Mouse (Mus musculus) mammary gland, adult 2 months (tissue): ENCODE measurements around the gene Bcs1l. TPM values are rescaled to one million over a fixed set of nuclear protein-coding genes. Genes with fewer than 3 reads are reported as not detected.

Experiments
- polyA plus RNA-seq: library from polyadenylated mRNA; depleted of rRNA; stranded (reverse); fragments of >200 nt; gene quantifications from 2 replicates; pipeline ENCODE4 v1.2.3, GENCODE M21; 2012; ENCODE audit warnings: low replicate concordance; rRNA removed

Gene Bcs1l
- polyA plus RNA-seq = 15.4 and 35.9 TPM in 2 replicates

DNA sequence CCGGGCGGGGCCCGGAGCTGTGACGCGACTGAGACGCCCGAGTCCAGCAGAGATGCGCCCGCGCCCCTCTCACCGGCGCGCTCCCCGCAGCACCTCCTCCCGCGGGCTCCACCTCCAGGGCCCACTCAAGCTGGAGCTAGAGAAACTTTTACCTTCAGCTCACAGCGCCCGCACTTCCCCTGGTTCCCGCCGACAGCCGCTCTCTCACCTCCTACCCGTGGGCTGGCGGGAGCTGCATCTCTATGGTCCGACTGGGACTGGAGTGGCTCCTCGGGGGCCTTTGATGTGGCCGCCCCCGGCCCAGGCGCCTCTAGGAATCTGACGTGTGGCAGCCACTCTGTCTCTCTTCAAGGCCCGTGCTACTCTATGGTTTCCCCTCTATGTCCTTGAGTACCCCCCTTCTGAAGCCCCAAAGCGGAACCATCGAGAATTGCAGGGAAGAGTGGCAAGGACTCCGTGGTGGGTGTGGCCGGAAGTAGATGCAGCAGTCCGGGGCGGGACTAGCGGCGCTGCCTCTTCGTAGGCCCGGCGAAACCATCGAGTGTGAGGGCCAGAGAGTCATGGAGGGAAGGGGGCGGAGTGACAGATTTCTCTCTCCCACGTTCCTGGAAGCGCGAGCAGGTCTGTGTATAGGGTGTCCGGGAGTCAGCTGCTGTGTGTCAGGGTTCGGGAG lies at the start of gene Bcs1l, which contains the start of gene Zfp142:
Bcs1l (plus strand) TSS at position 517 of the 673 bp plus-strand sequence.
Zfp142 (minus strand) TSS at position 474 of the 673 bp plus-strand sequence.

DNA sequence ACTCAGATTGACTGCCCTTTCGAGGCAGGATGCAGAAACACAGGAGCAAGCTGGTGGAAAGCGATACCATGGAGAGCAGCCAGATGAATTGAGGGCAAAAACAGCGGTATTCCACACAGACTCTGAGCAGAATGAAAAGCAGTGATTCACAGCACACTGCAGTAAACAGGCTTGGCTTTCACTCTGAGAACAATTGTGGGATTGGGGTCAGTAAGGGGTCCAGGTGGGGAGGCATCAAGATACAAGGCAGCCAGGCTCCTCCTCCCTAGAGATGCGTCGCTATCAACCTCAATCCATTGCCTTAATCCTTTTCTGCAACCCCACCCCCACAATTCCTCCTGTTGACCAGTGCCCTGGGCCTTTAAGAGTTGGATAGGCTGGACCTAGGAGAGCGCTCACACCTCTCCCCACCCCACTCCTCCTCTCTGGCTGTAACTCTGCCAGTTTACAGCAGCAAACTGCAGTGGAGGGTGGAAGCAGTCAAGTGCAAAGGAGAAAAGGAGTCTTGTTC lies 45.6 kb upstream of the Bcs1l start, which contains the start of gene Plcd4:
Plcd4 (plus strand) TSS at position 438 of the 511 bp plus-strand sequence.

DNA sequence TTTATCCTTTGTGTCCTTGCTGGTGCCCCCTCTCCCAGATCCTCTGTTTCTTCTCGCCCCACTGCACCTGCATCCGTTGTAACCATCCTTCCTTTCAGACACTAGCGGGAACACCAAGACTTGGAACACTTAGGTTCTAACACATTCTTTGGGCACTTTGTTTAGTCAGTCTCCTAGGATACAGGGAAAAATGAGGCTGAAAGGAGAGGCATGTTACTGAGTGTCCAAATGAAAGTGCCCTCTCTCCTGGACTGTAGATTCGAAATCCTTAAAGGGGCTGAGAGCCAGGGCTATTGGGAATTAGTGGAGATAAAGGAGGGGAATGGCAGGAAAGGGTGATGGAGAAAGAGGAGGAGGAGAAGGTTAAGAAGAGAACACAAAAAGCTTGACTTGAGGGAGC lies 43.9 kb upstream of the Bcs1l start, which contains the start of gene Usp37:
Usp37 (minus strand) TSS at position 101 of the 400 bp plus-strand sequence.

DNA sequence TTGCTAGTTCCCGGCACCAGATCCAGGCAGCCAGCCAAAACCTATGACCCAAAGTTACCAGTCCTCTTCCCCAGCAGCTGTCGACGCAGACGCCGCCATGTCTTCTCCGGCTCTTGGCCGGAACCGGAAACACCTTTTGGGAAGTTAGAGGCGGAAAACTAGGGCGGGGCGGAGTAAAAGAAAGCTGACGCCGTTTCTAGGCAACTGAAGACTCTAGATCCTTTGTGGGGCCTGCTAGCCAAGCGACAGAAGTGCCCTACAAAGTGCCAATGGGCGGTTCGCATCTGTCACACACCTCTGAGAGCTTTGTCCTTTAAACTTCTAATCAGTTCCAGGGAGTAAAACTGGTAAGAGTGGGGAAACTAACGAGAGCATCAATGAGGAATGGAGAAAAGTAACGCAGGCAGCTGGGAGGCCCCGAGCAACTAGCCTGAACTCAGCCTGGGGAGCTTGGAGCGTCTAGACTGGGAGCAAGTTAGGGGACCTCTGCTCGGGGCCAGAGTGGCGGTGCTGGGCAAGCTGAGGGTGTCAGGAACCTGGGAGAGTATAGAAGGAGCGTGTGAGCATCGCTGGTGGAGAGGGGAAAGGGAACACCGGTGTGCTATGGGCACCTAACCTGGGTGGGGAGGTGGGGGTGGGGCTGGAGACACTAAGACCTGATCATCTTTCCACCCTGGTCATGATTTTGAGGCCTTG lies 13.3 kb downstream of the Bcs1l start, which contains the start of the genes Rnf25 and Stk36:
Rnf25 (minus strand) TSS at position 131 of the 696 bp plus-strand sequence.
Stk36 (plus strand) TSS at position 179 of the 696 bp plus-strand sequence.

Other genes with a start within 250 kb of the Bcs1l start
- 0.43 and 0.66 TPM in 2 replicates for gene Catip, start 226.2 kb upstream of the Bcs1l start, polyA plus RNA-seq
- 78.2 and 92.6 TPM in 2 replicates for gene Slc11a1, start 213.1 kb upstream of the Bcs1l start, polyA plus RNA-seq
- 175 and 185 TPM in 2 replicates for gene Ctdsp1, start 196.8 kb upstream of the Bcs1l start, polyA plus RNA-seq
- 0.17 and 0.19 TPM in 2 replicates for gene Vil1, start 178.9 kb upstream of the Bcs1l start, polyA plus RNA-seq
- gene Cnot9, start 82.2 kb upstream of the Bcs1l start, polyA plus RNA-seq = 14.1 and 28.1 TPM in 2 replicates
- gene Plcd4, start 45.4 kb upstream of the Bcs1l start, polyA plus RNA-seq = 18.1 TPM in 1 of 2 replicates, not detected in the other
- gene Usp37, start 44.0 kb upstream of the Bcs1l start, polyA plus RNA-seq = 2.3 and 4.1 TPM in 2 replicates
- gene Zfp142, start within 50 bp of the Bcs1l start, polyA plus RNA-seq = 16.4 and 16.8 TPM in 2 replicates
- 36.2 and 68.0 TPM in 2 replicates for gene Rnf25, start 13.1 kb downstream of the Bcs1l start, polyA plus RNA-seq
- 3.5 and 4.7 TPM in 2 replicates for gene Stk36, start 13.2 kb downstream of the Bcs1l start, polyA plus RNA-seq
- gene Ttll4, start 73.5 kb downstream of the Bcs1l start, polyA plus RNA-seq = 18.3 and 26.3 TPM in 2 replicates
- 20.0 and 31.0 TPM in 2 replicates for gene Cyp27a1, start 125.3 kb downstream of the Bcs1l start, polyA plus RNA-seq
- gene Prkag3, start 160.9 kb downstream of the Bcs1l start, polyA plus RNA-seq = 0.22 and 22.5 TPM in 2 replicates
- gene Wnt6, start 183.6 kb downstream of the Bcs1l start, polyA plus RNA-seq = 2.4 and 5.8 TPM in 2 replicates
- gene Wnt10a, start 203.2 kb downstream of the Bcs1l start, polyA plus RNA-seq = 2.9 and 5.3 TPM in 2 replicates